Mouse (Mus musculus) ovary, adult 18-20 months (tissue): ENCODE results near the gene Mipep.

Experiments
- DNase-seq: peaks from one replicate; pipeline ENCODE4 v3.0.0; 2022; ENCODE audit warnings: low spot score, mixed read lengths

Gene Mipep

GRCm38 (mm10) chr14:60802026-60802425 is 17.7 kb downstream of the Mipep start:
- DNase-seq: no peak

GRCm38 (mm10) chr14:60804978-60805377 is 20.6 kb downstream of the Mipep start:
- DNase-seq: no peak

- DNase-seq: no peak
Observed at GRCm38 (mm10) chr14:60805871-60806270, 21.5 kb downstream of the Mipep start.

GRCm38 (mm10) chr14:60806891-60807344 is 22.5 kb downstream of the Mipep start:
- DNase-seq: no peak

- no peak for DNase-seq
Observed at GRCm38 (mm10) chr14:60809881-60810280, 25.5 kb downstream of the Mipep start.

- no peak for DNase-seq
Observed at GRCm38 (mm10) chr14:60811547-60811946, 27.2 kb downstream of the Mipep start.

GRCm38 (mm10) chr14:60815098-60815497 is 30.7 kb downstream of the Mipep start:
- no peak for DNase-seq

- no peak for DNase-seq
Observed at GRCm38 (mm10) chr14:60818045-60818444, 33.7 kb downstream of the Mipep start.

- DNase-seq: no peak
Observed at GRCm38 (mm10) chr14:60830096-60830495, 45.7 kb downstream of the Mipep start.

- no peak for DNase-seq
Observed at GRCm38 (mm10) chr14:60836709-60837108, 52.3 kb downstream of the Mipep start.

- no peak for DNase-seq
Observed at GRCm38 (mm10) chr14:60839654-60840053, 55.3 kb downstream of the Mipep start.

- DNase-seq: no peak
Observed at GRCm38 (mm10) chr14:60841977-60842659, 57.7 kb downstream of the Mipep start.

GRCm38 (mm10) chr14:60843596-60843995 is 59.2 kb downstream of the Mipep start:
- DNase-seq: no peak

- no peak for DNase-seq
Observed at GRCm38 (mm10) chr14:60845261-60846045, 61.1 kb downstream of the Mipep start.

GRCm38 (mm10) chr14:60846174-60846573 is 61.8 kb downstream of the Mipep start:
- DNase-seq: no peak

GRCm38 (mm10) chr14:60848194-60848593 is 63.8 kb downstream of the Mipep start:
- DNase-seq: no peak

GRCm38 (mm10) chr14:60850101-60850500 is 65.7 kb downstream of the Mipep start:
- no peak for DNase-seq

- no peak for DNase-seq
Observed at GRCm38 (mm10) chr14:60851632-60852031, 67.3 kb downstream of the Mipep start.

GRCm38 (mm10) chr14:60856199-60856912 is 72.0 kb downstream of the Mipep start:
- no peak for DNase-seq

- DNase-seq: no peak
Observed at GRCm38 (mm10) chr14:60856913-60857300, 72.5 kb downstream of the Mipep start.

GRCm38 (mm10) chr14:60863396-60863795 is 79.0 kb downstream of the Mipep start:
- no peak for DNase-seq

- DNase-seq: no peak
Observed at GRCm38 (mm10) chr14:60866399-60866798, 82.0 kb downstream of the Mipep start.

GRCm38 (mm10) chr14:60868325-60868724 is 84.0 kb downstream of the Mipep start:
- no peak for DNase-seq
